Mouse (Mus musculus) B cell, adult (primary cell): Measurements from ENCODE around the gene Otud4. TPM values are rescaled to one million over a fixed set of nuclear protein-coding genes. Genes with fewer than 3 reads are reported as not detected.

Source experiments
- total RNA-seq: library from RNA; stranded (reverse); gene quantifications from 4 replicates; pipeline ENCODE4 v1.2.4, GENCODE M21; 2023; ENCODE audit not compliant: inconsistent age

The Otud4 gene
- 70.2 to 78.7 TPM (median 75.6 TPM) in 4 replicates for total RNA-seq

DNA sequence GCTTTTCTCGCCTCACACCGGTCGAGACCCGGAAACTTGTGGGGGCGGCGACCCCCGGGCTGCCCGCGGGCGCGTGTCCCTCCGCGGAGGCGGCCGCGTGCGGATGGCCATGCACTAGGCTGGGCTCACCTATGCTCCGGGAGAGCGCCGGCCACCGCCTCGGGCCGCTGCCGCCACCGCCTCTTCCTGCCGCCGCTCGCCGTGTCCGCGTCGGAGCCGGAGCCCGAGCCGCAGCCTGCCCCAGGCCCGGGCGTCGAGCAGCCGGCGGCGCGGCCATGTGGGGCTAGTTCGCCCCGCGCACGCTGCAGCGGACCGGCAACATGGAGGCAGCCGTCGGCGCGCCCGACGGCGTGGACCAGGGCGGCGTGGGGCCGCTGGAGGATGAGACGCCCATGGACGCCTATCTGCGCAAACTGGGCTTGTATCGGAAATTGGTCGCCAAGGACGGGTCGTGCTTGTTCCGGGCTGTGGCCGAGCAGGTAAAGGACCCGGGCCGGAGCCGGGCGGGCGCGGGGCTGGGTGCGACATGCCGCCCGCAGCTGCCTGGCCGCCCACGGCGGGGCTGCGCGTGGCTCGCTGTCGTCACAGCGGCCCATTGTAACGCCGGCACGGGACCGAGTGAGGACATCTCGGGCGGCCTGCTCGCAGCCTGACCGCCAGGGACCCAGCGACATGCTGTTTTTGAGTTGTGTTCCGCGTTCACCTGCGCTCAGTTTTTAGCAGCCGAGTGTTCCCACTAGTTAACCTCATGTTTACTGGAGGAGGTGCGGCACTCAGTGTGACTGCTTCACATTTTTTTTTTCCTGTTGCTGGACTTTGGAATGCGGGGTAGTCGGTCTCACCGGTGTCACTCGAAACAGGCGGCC lies at the start of gene Otud4:
Otud4 (plus strand) TSS at position 33 of the 866 bp plus-strand sequence.

DNA sequence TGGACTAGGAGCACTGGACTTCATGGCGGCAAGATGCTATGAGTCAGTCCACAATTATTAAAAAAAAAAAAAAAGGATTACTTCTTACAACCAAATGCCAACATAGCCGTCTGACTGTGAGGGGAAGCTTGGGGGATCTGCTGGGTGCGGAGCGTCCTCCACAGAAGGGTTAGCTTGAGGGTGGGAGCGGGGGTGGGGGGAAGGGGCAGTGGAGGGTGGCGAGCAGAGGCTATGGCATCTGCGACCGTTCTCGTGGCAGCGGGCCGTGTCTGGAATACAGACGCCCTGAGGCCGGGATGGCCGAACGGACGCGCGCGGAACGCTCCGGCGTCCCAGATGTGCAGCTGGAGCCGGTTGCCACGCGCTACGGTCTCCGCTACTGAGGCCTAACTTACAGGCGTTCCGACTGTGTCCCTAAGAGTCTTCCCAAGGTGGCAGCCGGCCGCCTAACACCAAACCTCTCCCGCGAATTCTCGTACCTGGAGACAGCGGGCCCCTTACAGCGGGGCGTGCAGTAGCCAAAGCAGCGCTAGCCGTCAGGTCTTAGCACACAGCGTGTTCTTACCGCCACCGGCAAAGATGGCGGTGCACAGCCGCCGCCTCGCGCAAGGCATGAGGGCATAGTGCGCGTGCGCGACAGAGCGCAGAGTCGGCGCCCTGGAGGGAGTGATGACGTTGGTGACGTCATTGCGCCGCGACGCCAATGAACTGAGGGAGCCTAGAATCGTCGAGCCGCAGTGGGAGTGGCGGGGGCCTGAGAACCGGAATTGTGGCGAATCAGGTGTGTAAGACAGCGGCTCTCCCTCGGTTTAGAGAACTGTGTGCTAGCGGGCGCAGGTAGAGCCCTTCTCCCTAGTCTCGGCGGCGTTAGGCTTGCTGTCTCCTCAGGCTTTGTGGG lies 71.9 kb downstream of the Otud4 start, which contains the start of the genes Abce1 and Anapc10:
Abce1 (minus strand) TSS at position 677 of the 898 bp plus-strand sequence.
Anapc10 (plus strand) TSS at position 757 of the 898 bp plus-strand sequence.

Other genes starting within 250 kb of the Otud4 start
- 6.1 to 8.1 TPM (median 7.5 TPM) in 4 replicates for gene Smad1, start 240.1 kb upstream of the Otud4 start, total RNA-seq
- 78.2 to 83.5 TPM (median 81.8 TPM) in 4 replicates for gene Abce1, start 72.1 kb downstream of the Otud4 start, total RNA-seq
- gene Anapc10, start 72.2 kb downstream of the Otud4 start, total RNA-seq, result 7.0 to 10.5 TPM (median 8.7 TPM) in 4 replicates